Mouse (Mus musculus) neural tube, embryonic 13.5 days (tissue): ENCODE results near the gene Cirbp. TPM values are rescaled to one million over a fixed set of nuclear protein-coding genes. Genes with fewer than 3 reads are reported as not detected.

Experiments
- ATAC-seq: fragments of 200-750 bp; cut with Nextera tagmentation; 2 replicates; pipeline ENCODE4 v1.8.0; 2017; ENCODE audit warnings: low read depth, mild to moderate bottlenecking, moderate TSS enrichment, moderate library complexity
- H3K27ac ChIP-seq: fragments of 300-500 bp; sonication (generic); replicated peaks from 2 replicates; pipeline ENCODE4 v1.5.1; 2015; ENCODE audit warnings: moderate library complexity, mild to moderate bottlenecking, inconsistent platforms
- H3K27me3 ChIP-seq: fragments of 300-500 bp; sonication (generic); 2 replicates; pipeline ENCODE4 v1.6.1; 2015; ENCODE audit warnings: mild to moderate bottlenecking, inconsistent platforms
- H3K36me3 ChIP-seq: fragments of 300-500 bp; sonication (generic); 2 replicates; pipeline ENCODE4 v1.6.1; 2015; ENCODE audit warnings: mild to moderate bottlenecking, inconsistent platforms
- H3K4me1 ChIP-seq: fragments of 300-500 bp; sonication (generic); replicated peaks from 2 replicates; pipeline ENCODE4 v1.6.1; 2015; ENCODE audit warnings: inconsistent platforms
- H3K4me2 ChIP-seq: fragments of 300-500 bp; sonication (generic); 2 replicates; pipeline ENCODE4 v1.6.1; 2015; ENCODE audit warnings: inconsistent platforms, mild to moderate bottlenecking, moderate library complexity
- H3K4me3 ChIP-seq: fragments of 300-500 bp; sonication (generic); 2 replicates; pipeline ENCODE4 v1.5.1; 2015; ENCODE audit warnings: mild to moderate bottlenecking, inconsistent platforms
- H3K9ac ChIP-seq: fragments of 300-500 bp; sonication (generic); 2 replicates; pipeline ENCODE4 v1.6.1; 2015; ENCODE audit warnings: moderate library complexity, mild to moderate bottlenecking, inconsistent platforms
- H3K9me3 ChIP-seq: fragments of 300-500 bp; sonication (generic); 2 replicates; pipeline ENCODE4 v1.6.1; 2016; ENCODE audit warnings: inconsistent platforms
- WGBS: fragments of 180-500 bp; shearing (Covaris S2); methylation state at CpG from one replicate; pipeline ENCODE4 v1.1.7; 2015; 5-methylcytosine and 5-hydroxymethylcytosine counted together
- polyA plus RNA-seq: library from polyadenylated mRNA; unstranded; fragments of >200 nt; fragmentation: Nextera tagmentation; extraction: Ambion mirVana; gene quantifications from 2 replicates; pipeline ENCODE4 v1.2.1, GENCODE M21; 2015

Gene Cirbp
- polyA plus RNA-seq, 1 experiment from 2014 or later, result 325 TPM

- H3K27me3 ChIP-seq, result peaks cover 9% of the 10 kb centered on the region
- 13% methylated on average over 55 of the region's 55 CpGs for WGBS
- peaks cover 99% of the 10 kb centered on the region for H3K36me3 ChIP-seq
- ATAC-seq, result 0 out of 2 replicates have a peak, but pooled peaks have one; percentile 16
- H3K9me3 ChIP-seq, result no peaks in the 10 kb centered on the region
- H3K9ac ChIP-seq, result peak overlapping the region; percentile 38; the same call in 1 of the 2 replicates
- H3K4me2 ChIP-seq, result peak overlapping the region; percentile 33
- H3K27ac ChIP-seq, result 0 out of 2 replicates have a peak overlapping the region, but pooled peaks have one; percentile 23
- H3K4me3 ChIP-seq, result peak overlapping the region; percentile 10; the same call in 1 of the 2 replicates
- H3K4me1 ChIP-seq, result peaks cover 21% of the 10 kb centered on the region
Measured at GRCm38 (mm10) chr10:80131316-80131951, 34.4 kb upstream of the Cirbp start.

GRCm38 (mm10) chr10:80131952-80132350, 33.8 kb upstream of the Cirbp start:
- Histone ChIP-seq H3K4me2 (peak overlapping the region; percentile 33), H3K9me3 (no peaks in the 10 kb centered on the region), H3K27me3 (peaks cover 14% of the 10 kb centered on the region), H3K27ac (0 out of 2 replicates have a peak overlapping the region, but pooled peaks have one; percentile 23), H3K36me3 (peaks cover 93% of the 10 kb centered on the region), H3K4me1 (peaks cover 27% of the 10 kb centered on the region), H3K4me3 (peak overlapping the region; percentile 10; the same call in 1 of the 2 replicates), H3K9ac (peak overlapping the region; percentile 38; the same call in 1 of the 2 replicates)
- 0 out of 2 replicates have a peak, but pooled peaks have one; percentile 9 for ATAC-seq
- 32% methylated on average over 27 of the region's 27 CpGs for WGBS

GRCm38 (mm10) chr10:80133226-80133849, 32.4 kb upstream of the Cirbp start:
- no peak for ATAC-seq

GRCm38 (mm10) chr10:80134421-80134820, 31.4 kb upstream of the Cirbp start:
- ATAC-seq, result no peak
- Histone ChIP-seq H3K9ac (no peak overlapping the region), H3K4me3 (no peak overlapping the region), H3K27me3 (peaks cover 17% of the 10 kb centered on the region), H3K36me3 (peaks cover 69% of the 10 kb centered on the region), H3K4me1 (peaks cover 47% of the 10 kb centered on the region), H3K27ac (no peak overlapping the region), H3K4me2 (no peak overlapping the region), H3K9me3 (no peaks in the 10 kb centered on the region)
- WGBS, result 91% methylated on average over 9 of the region's 9 CpGs

More at GRCm38 (mm10) chr10:80133226-80133849, 32.4 kb upstream of the Cirbp start:
- Histone ChIP-seq H3K27me3 (peaks cover 17% of the 10 kb centered on the region), H3K4me1 (peaks cover 40% of the 10 kb centered on the region), H3K9ac (no peak overlapping the region), H3K36me3 (peaks cover 80% of the 10 kb centered on the region), H3K4me3 (no peak overlapping the region), H3K9me3 (no peaks in the 10 kb centered on the region), H3K27ac (no peak overlapping the region), H3K4me2 (no peak overlapping the region)
- WGBS, result 73% methylated on average over 8 of the region's 8 CpGs

GRCm38 (mm10) chr10:80135161-80135560, 30.6 kb upstream of the Cirbp start:
- Histone ChIP-seq H3K4me1 (peaks cover 52% of the 10 kb centered on the region), H3K27me3 (peaks cover 17% of the 10 kb centered on the region), H3K4me3 (no peak overlapping the region), H3K9ac (no peak overlapping the region), H3K36me3 (peaks cover 61% of the 10 kb centered on the region), H3K27ac (no peak overlapping the region), H3K4me2 (no peak overlapping the region), H3K9me3 (no peaks in the 10 kb centered on the region)
- WGBS, result 91% methylated on average over 10 of the region's 10 CpGs
- ATAC-seq, result no peak

GRCm38 (mm10) chr10:80135641-80136040, 30.1 kb upstream of the Cirbp start:
- peaks cover 17% of the 10 kb centered on the region for H3K27me3 ChIP-seq
- H3K9me3 ChIP-seq, result no peaks in the 10 kb centered on the region
- H3K4me3 ChIP-seq, result no peak overlapping the region
- H3K4me1 ChIP-seq, result peaks cover 54% of the 10 kb centered on the region
- 97% methylated on average over 1 of the region's 1 CpGs for WGBS
- H3K4me2 ChIP-seq, result no peak overlapping the region
- H3K9ac ChIP-seq, result 0 out of 2 replicates have a peak overlapping the region, but pooled peaks have one; percentile 97
- no peak for ATAC-seq
- peaks cover 57% of the 10 kb centered on the region for H3K36me3 ChIP-seq
- H3K27ac ChIP-seq, result no peak overlapping the region

- WGBS, result 13% methylated on average over 36 of the region's 49 CpGs
- H3K4me2 ChIP-seq, result peak overlapping the region; percentile 92
- H3K4me3 ChIP-seq, result peak overlapping the region; percentile 83
- H3K36me3 ChIP-seq, result peaks cover 49% of the 10 kb centered on the region
- H3K9ac ChIP-seq, result peak overlapping the region; percentile 97
- H3K4me1 ChIP-seq, result peaks cover 58% of the 10 kb centered on the region
- H3K27ac ChIP-seq, result peak overlapping the region; percentile 97; the same call in 1 of the 2 replicates
- no peak for ATAC-seq
- no peaks in the 10 kb centered on the region for H3K9me3 ChIP-seq
- H3K27me3 ChIP-seq, result peaks cover 17% of the 10 kb centered on the region
Measured at GRCm38 (mm10) chr10:80136179-80136951, 29.4 kb upstream of the Cirbp start.

GRCm38 (mm10) chr10:80136952-80137625, 28.7 kb upstream of the Cirbp start:
- ATAC-seq, result no peak; the same call in 1 of the 2 replicates
- WGBS, result 4% methylated on average over 28 of the region's 29 CpGs
- Histone ChIP-seq H3K27me3 (peaks cover 17% of the 10 kb centered on the region), H3K4me1 (peaks cover 56% of the 10 kb centered on the region), H3K9me3 (no peaks in the 10 kb centered on the region), H3K4me2 (peak overlapping the region; percentile 92), H3K36me3 (peaks cover 42% of the 10 kb centered on the region), H3K27ac (peak overlapping the region; percentile 97), H3K9ac (peak overlapping the region; percentile 97), H3K4me3 (peak overlapping the region; percentile 83)

GRCm38 (mm10) chr10:80137626-80138552, 27.9 kb upstream of the Cirbp start:
- Histone ChIP-seq H3K27me3 (peaks cover 17% of the 10 kb centered on the region), H3K36me3 (peaks cover 34% of the 10 kb centered on the region), H3K4me1 (peaks cover 58% of the 10 kb centered on the region), H3K4me2 (peak overlapping the region; percentile 92), H3K9me3 (no peaks in the 10 kb centered on the region), H3K9ac (peak overlapping the region; percentile 97), H3K27ac (peak overlapping the region; percentile 97), H3K4me3 (peak overlapping the region; percentile 83)
- ATAC-seq, result no peak
- WGBS, result 3% methylated on average over 31 of the region's 33 CpGs

- Histone ChIP-seq H3K27ac (peak within 1 kb of the TSS; percentile 97), H3K36me3 (peaks cover 28% of the 10 kb centered on the region), H3K4me2 (peak within 1 kb of the TSS; percentile 92), H3K27me3 (peaks cover 17% of the 10 kb centered on the region), H3K4me3 (peak within 1 kb of the TSS; percentile 83), H3K9me3 (no peaks in the 10 kb centered on the region), H3K4me1 (peaks cover 63% of the 10 kb centered on the region), H3K9ac (peak within 1 kb of the TSS; percentile 97)
- ATAC-seq, result peak; percentile 6; the same call in 1 of the 2 replicates
- WGBS, result under 1% methylated on average over 70 of the region's 94 CpGs
Measured at GRCm38 (mm10) chr10:80138553-80139438, 27.0 kb upstream of the Cirbp start, which contains the start of gene Atp5d. Gene Atp5d, plus strand, starts transcription at chr10:80138632.
